Mouse (Mus musculus): ENCODE results near the gene Ttc30a2. TPM values are rescaled to one million over a fixed set of nuclear protein-coding genes. Genes with fewer than 3 reads are reported as not detected.
"Not testable (repeated sequence)": the region's sequence is repeated elsewhere in the genome, so short reads cannot be mapped to it uniquely, and the experiment has no call there.

The Ttc30a2 gene
- total and polyA plus RNA-seq, 3 experiments, result 0.76 to 2.3 (median 2.3) TPM

- Histone ChIP-seq H3K4me1 (ENCODE audit: control insufficient read depth, insufficient read depth, low read length) (no peaks in the 10 kb centered on the region; the same call in 1 of the 2 replicates), H3K27me3 (ENCODE audit: control insufficient read depth, insufficient read depth, low read length) (no peaks in the 10 kb centered on the region), H3K36me3 (ENCODE audit: control insufficient read depth, insufficient read depth, low read length) (no peaks in the 10 kb centered on the region), H3K79me2 (replicated peaks; ENCODE audit: control insufficient read depth, insufficient read depth, low read length) (no peaks in the 10 kb centered on the region), H3K27ac (no peak overlapping the region), H3K9ac (ENCODE audit: low read depth, low read length) (no peak overlapping the region), H3K4me3 (no peak overlapping the region)
- TF ChIP-seq POLR2A (IDR thresholded peaks at IDR 0.05; ENCODE audit: insufficient read depth, low read depth, low read length) (no peak), EP300 (IDR thresholded peaks at IDR 0.05; ENCODE audit: insufficient read depth, low read depth, low read length) (0 out of 2 replicates have a peak, but pooled peaks have one; percentile 31), CTCF (IDR thresholded peaks at IDR 0.05) (peak; percentile 98)
- intact Hi-C loops (cut with DNase I), result loop anchor here (2.0 kb wide), 1 partner anchor 86 kb away; no protein-coding TSS in a partner anchor
- peak; percentile 28 to 32 for DNase-seq
- 0% methylated on average over 2 of the region's 2 CpGs for WGBS
Observed at GRCm38 (mm10) chr2:75985124-75985523, 7.2 kb upstream of the Ttc30a2 start.

GRCm38 (mm10) chr2:75983847-75984246 lies 5.9 kb upstream of the Ttc30a2 start:
- Histone ChIP-seq H3K79me2 (replicated peaks; ENCODE audit: control insufficient read depth, insufficient read depth, low read length) (no peaks in the 10 kb centered on the region), H3K27me3 (ENCODE audit: control insufficient read depth, insufficient read depth, low read length) (no peaks in the 10 kb centered on the region), H3K4me3 (no peak overlapping the region), H3K9ac (ENCODE audit: low read depth, low read length) (no peak overlapping the region), H3K36me3 (ENCODE audit: control insufficient read depth, insufficient read depth, low read length) (no peaks in the 10 kb centered on the region), H3K27ac (no peak overlapping the region), H3K4me1 (ENCODE audit: control insufficient read depth, insufficient read depth, low read length) (no peaks in the 10 kb centered on the region; the same call in 1 of the 2 replicates)
- no peak for DNase-seq
- no peak for TF ChIP-seq EP300 (IDR thresholded peaks at IDR 0.05; ENCODE audit: insufficient read depth, low read depth, low read length)
- TF ChIP-seq CTCF (IDR thresholded peaks at IDR 0.05), result no peak
- no peak for TF ChIP-seq POLR2A (IDR thresholded peaks at IDR 0.05; ENCODE audit: insufficient read depth, low read depth, low read length)
- intact Hi-C loops (cut with DNase I), result loop anchor here (2.0 kb wide), 1 partner anchor 87 kb away; no protein-coding TSS in a partner anchor
- 77% methylated on average over 3 of the region's 3 CpGs for WGBS

- WGBS, result 96% methylated on average over 3 of the region's 3 CpGs
- H3K79me2 ChIP-seq (replicated peaks; ENCODE audit: control insufficient read depth, insufficient read depth, low read length), result no peaks in the 10 kb centered on the region
- H3K4me1 ChIP-seq (ENCODE audit: control insufficient read depth, insufficient read depth, low read length), result no peaks in the 10 kb centered on the region; the same call in 1 of the 2 replicates
- TF ChIP-seq EP300 (IDR thresholded peaks at IDR 0.05; ENCODE audit: insufficient read depth, low read depth, low read length), result no peak
- no peak for TF ChIP-seq CTCF (IDR thresholded peaks at IDR 0.05)
- TF ChIP-seq POLR2A (IDR thresholded peaks at IDR 0.05; ENCODE audit: insufficient read depth, low read depth, low read length), result no peak
- intact Hi-C loops (cut with DNase I), result no loop called here
- H3K9ac ChIP-seq (ENCODE audit: low read depth, low read length), result no peak overlapping the region
- no peaks in the 10 kb centered on the region for H3K27me3 ChIP-seq (ENCODE audit: control insufficient read depth, insufficient read depth, low read length)
- no peak overlapping the region for H3K27ac ChIP-seq
- DNase-seq, result no peak
- peaks cover 2% of the 10 kb centered on the region; the same call in 1 of the 2 replicates for H3K36me3 ChIP-seq (ENCODE audit: control insufficient read depth, insufficient read depth, low read length)
- no peak overlapping the region for H3K4me3 ChIP-seq
Observed at GRCm38 (mm10) chr2:75983091-75983490, 5.1 kb upstream of the Ttc30a2 start.

GRCm38 (mm10) chr2:75982626-75983025 lies 4.7 kb upstream of the Ttc30a2 start:
- Histone ChIP-seq H3K27me3 (ENCODE audit: control insufficient read depth, insufficient read depth, low read length) (no peaks in the 10 kb centered on the region), H3K79me2 (replicated peaks; ENCODE audit: control insufficient read depth, insufficient read depth, low read length) (no peaks in the 10 kb centered on the region), H3K4me3 (no peak overlapping the region), H3K9ac (ENCODE audit: low read depth, low read length) (no peak overlapping the region), H3K36me3 (ENCODE audit: control insufficient read depth, insufficient read depth, low read length) (peaks cover 2% of the 10 kb centered on the region; the same call in 1 of the 2 replicates), H3K27ac (no peak overlapping the region), H3K4me1 (ENCODE audit: control insufficient read depth, insufficient read depth, low read length) (no peaks in the 10 kb centered on the region; the same call in 1 of the 2 replicates)
- intact Hi-C loops (cut with DNase I), result loop anchor here (1.0 kb wide), 1 partner anchor 44 kb away; the partner anchor contains the start of gene Ttc30b
- no peak for DNase-seq
- 94% methylated on average over 4 of the region's 4 CpGs for WGBS
- TF ChIP-seq CTCF (IDR thresholded peaks at IDR 0.05) (0 out of 2 replicates have a peak, but pooled peaks have one; percentile 4), EP300 (IDR thresholded peaks at IDR 0.05; ENCODE audit: insufficient read depth, low read depth, low read length) (no peak)

- intact Hi-C loops (cut with DNase I), result loop anchor here (1.0 kb wide), 1 partner anchor 43 kb away; the partner anchor contains the start of gene Ttc30b
Observed at GRCm38 (mm10) chr2:75981440-75982081, 3.6 kb upstream of the Ttc30a2 start, which contains the start of gene Ttc30a1. Gene Ttc30a1, minus strand, starts transcription at chr2:75981967.

GRCm38 (mm10) chr2:75980933-75981439 lies 3.0 kb upstream of the Ttc30a2 start:
- H3K79me2 ChIP-seq (replicated peaks; ENCODE audit: control insufficient read depth, insufficient read depth, low read length); H3K27ac ChIP-seq; H3K4me1 ChIP-seq (ENCODE audit: control insufficient read depth, insufficient read depth, low read length); H3K36me3 ChIP-seq (ENCODE audit: control insufficient read depth, insufficient read depth, low read length); intact Hi-C loops (cut with DNase I); H3K27me3 ChIP-seq (ENCODE audit: control insufficient read depth, insufficient read depth, low read length): not testable (repeated sequence)
- 83% methylated on average over 13 of the region's 13 CpGs for WGBS
- peak in 1 of 2 experiments; percentile 18 for DNase-seq
- H3K4me3 ChIP-seq, result peak overlapping the region; percentile 59; the same call in 1 of the 2 replicates
- H3K9ac ChIP-seq (ENCODE audit: low read depth, low read length), result peak overlapping the region; percentile 75

More at GRCm38 (mm10) chr2:75981440-75982081, 3.6 kb upstream of the Ttc30a2 start, which contains the start of gene Ttc30a1:
- under 1% methylated on average over 30 of the region's 34 CpGs for WGBS
- peak; percentile 78 to 84 for DNase-seq
- Histone ChIP-seq H3K4me3 (peak within 1 kb of the TSS; percentile 59), H3K27ac (peak within 1 kb of the TSS; percentile 88), H3K9ac (ENCODE audit: low read depth, low read length) (peak within 1 kb of the TSS; percentile 75)
- H3K36me3 ChIP-seq (ENCODE audit: control insufficient read depth, insufficient read depth, low read length); H3K79me2 ChIP-seq (replicated peaks; ENCODE audit: control insufficient read depth, insufficient read depth, low read length); H3K4me1 ChIP-seq (ENCODE audit: control insufficient read depth, insufficient read depth, low read length); H3K27me3 ChIP-seq (ENCODE audit: control insufficient read depth, insufficient read depth, low read length): not testable (repeated sequence)
- TF ChIP-seq POLR2A (IDR thresholded peaks at IDR 0.05; ENCODE audit: insufficient read depth, low read depth, low read length), result peak; percentile 43; the same call in 1 of the 2 replicates

GRCm38 (mm10) chr2:75976070-75976469 lies 1.9 kb downstream of the Ttc30a2 start:
- H3K79me2 ChIP-seq (replicated peaks; ENCODE audit: control insufficient read depth, insufficient read depth, low read length); intact Hi-C loops (cut with DNase I); H3K4me1 ChIP-seq (ENCODE audit: control insufficient read depth, insufficient read depth, low read length); H3K9ac ChIP-seq (ENCODE audit: low read depth, low read length); H3K27ac ChIP-seq; H3K4me3 ChIP-seq; DNase-seq; H3K36me3 ChIP-seq (ENCODE audit: control insufficient read depth, insufficient read depth, low read length); H3K27me3 ChIP-seq (ENCODE audit: control insufficient read depth, insufficient read depth, low read length): not testable (repeated sequence)
- WGBS, result 39% methylated on average over 2 of the region's 2 CpGs
